Mouse (Mus musculus) gastrocnemius, adult 18-20 months (tissue): ENCODE results near the gene Camta1. TPM values are rescaled to one million over a fixed set of nuclear protein-coding genes. Genes with fewer than 3 reads are reported as not detected.

Source experiments
- DNase-seq: peaks from one replicate; pipeline ENCODE4 v3.0.0; 2021; ENCODE audit warnings: low spot score
- total RNA-seq, 2 experiments: library from RNA; stranded (reverse); gene quantifications; 2 replicates each; pipeline ENCODE4 v1.2.3; 2021

Camta1 gene
- total RNA-seq, 2 experiments from 2014 or later, result 99.5 to 122 TPM

- DNase-seq, result no peak
Observed at GRCm38 (mm10) chr4:151780511-151780910, 81.2 kb downstream of the Camta1 start.

- peak; percentile 32 for DNase-seq
Observed at GRCm38 (mm10) chr4:151779962-151780459, 81.7 kb downstream of the Camta1 start.

GRCm38 (mm10) chr4:151778511-151778910, 83.2 kb downstream of the Camta1 start:
- no peak for DNase-seq

GRCm38 (mm10) chr4:151777451-151777850, 84.2 kb downstream of the Camta1 start:
- DNase-seq, result no peak

- DNase-seq, result no peak
Observed at GRCm38 (mm10) chr4:151775441-151775840, 86.2 kb downstream of the Camta1 start.

- DNase-seq, result no peak
Observed at GRCm38 (mm10) chr4:151773651-151774050, 88.0 kb downstream of the Camta1 start.

- DNase-seq, result no peak
Observed at GRCm38 (mm10) chr4:151773007-151773406, 88.7 kb downstream of the Camta1 start.

- DNase-seq, result no peak
Observed at GRCm38 (mm10) chr4:151770697-151771096, 91.0 kb downstream of the Camta1 start.

GRCm38 (mm10) chr4:151767786-151768185, 93.9 kb downstream of the Camta1 start:
- DNase-seq, result no peak

- no peak for DNase-seq
Observed at GRCm38 (mm10) chr4:151767361-151767760, 94.3 kb downstream of the Camta1 start.

- DNase-seq, result no peak
Observed at GRCm38 (mm10) chr4:151765376-151765775, 96.3 kb downstream of the Camta1 start.

- no peak for DNase-seq
Observed at GRCm38 (mm10) chr4:151763928-151764327, 97.7 kb downstream of the Camta1 start.

GRCm38 (mm10) chr4:151759095-151759494, 102.6 kb downstream of the Camta1 start:
- no peak for DNase-seq

- no peak for DNase-seq
Observed at GRCm38 (mm10) chr4:151758337-151758736, 103.3 kb downstream of the Camta1 start.

GRCm38 (mm10) chr4:151757261-151757660, 104.4 kb downstream of the Camta1 start:
- no peak for DNase-seq

- DNase-seq, result peak; percentile 43
Observed at GRCm38 (mm10) chr4:151756400-151756799, 105.3 kb downstream of the Camta1 start.

- peak; percentile 84 for DNase-seq
Observed at GRCm38 (mm10) chr4:151753231-151753630, 108.4 kb downstream of the Camta1 start.

- DNase-seq, result peak; percentile 58
Observed at GRCm38 (mm10) chr4:151752551-151752950, 109.1 kb downstream of the Camta1 start.

- DNase-seq, result peak; percentile 20
Observed at GRCm38 (mm10) chr4:151751270-151751945, 110.3 kb downstream of the Camta1 start.

GRCm38 (mm10) chr4:151747723-151748122, 114.0 kb downstream of the Camta1 start:
- no peak for DNase-seq

- no peak for DNase-seq
Observed at GRCm38 (mm10) chr4:151746002-151746606, 115.6 kb downstream of the Camta1 start.

- DNase-seq, result no peak
Observed at GRCm38 (mm10) chr4:151741249-151742137, 120.2 kb downstream of the Camta1 start.
